Mouse (Mus musculus): ENCODE measurements around the gene Ntrk2.
"Not testable (repeated sequence)": the region's sequence is repeated elsewhere in the genome, so short reads cannot be mapped to it uniquely, and the experiment has no call there.

The Ntrk2 gene

GRCm38 (mm10) chr13:59040156-59040915 is 234.0 kb downstream of the Ntrk2 start:
- no peak for DNase-seq (ENCODE audit: low spot score in 2 of 2)

GRCm38 (mm10) chr13:59041013-59041764 is 234.8 kb downstream of the Ntrk2 start:
- DNase-seq (ENCODE audit: low spot score in 2 of 2) = peak; percentile 65 to 69

- DNase-seq (ENCODE audit: low spot score in 2 of 2) = no peak
Observed at GRCm38 (mm10) chr13:59052188-59052587, 245.8 kb downstream of the Ntrk2 start.

- DNase-seq (ENCODE audit: low spot score in 2 of 2) = not testable (repeated sequence)
Observed at GRCm38 (mm10) chr13:59054331-59054730, 248.0 kb downstream of the Ntrk2 start.

- DNase-seq (ENCODE audit: low spot score in 2 of 2) = no peak
Observed at GRCm38 (mm10) chr13:59056859-59057258, 250.5 kb downstream of the Ntrk2 start.

GRCm38 (mm10) chr13:59057886-59058285 is 251.5 kb downstream of the Ntrk2 start:
- DNase-seq (ENCODE audit: low spot score in 2 of 2) = no peak

- DNase-seq (ENCODE audit: low spot score in 2 of 2) = no peak
Observed at GRCm38 (mm10) chr13:59059118-59059517, 252.7 kb downstream of the Ntrk2 start.

- no peak for DNase-seq (ENCODE audit: low spot score in 2 of 2)
Observed at GRCm38 (mm10) chr13:59065677-59066076, 259.3 kb downstream of the Ntrk2 start.

GRCm38 (mm10) chr13:59073635-59074256 is 267.4 kb downstream of the Ntrk2 start:
- DNase-seq (ENCODE audit: low spot score in 2 of 2) = peak; percentile 92 to 93

GRCm38 (mm10) chr13:59076489-59076888 is 270.1 kb downstream of the Ntrk2 start:
- no peak for DNase-seq (ENCODE audit: low spot score in 2 of 2)

- no peak for DNase-seq (ENCODE audit: low spot score in 2 of 2)
Observed at GRCm38 (mm10) chr13:59079761-59080461, 273.5 kb downstream of the Ntrk2 start.

GRCm38 (mm10) chr13:59080468-59080867 is 274.1 kb downstream of the Ntrk2 start:
- no peak for DNase-seq (ENCODE audit: low spot score in 2 of 2)

GRCm38 (mm10) chr13:59089016-59089415 is 282.6 kb downstream of the Ntrk2 start:
- DNase-seq (ENCODE audit: low spot score in 2 of 2) = no peak

- no peak for DNase-seq (ENCODE audit: low spot score in 2 of 2)
Observed at GRCm38 (mm10) chr13:59091138-59091971, 285.0 kb downstream of the Ntrk2 start.

GRCm38 (mm10) chr13:59092045-59092857 is 285.9 kb downstream of the Ntrk2 start:
- no peak for DNase-seq (ENCODE audit: low spot score in 2 of 2)

GRCm38 (mm10) chr13:59092858-59093154 is 286.4 kb downstream of the Ntrk2 start:
- DNase-seq (ENCODE audit: low spot score in 2 of 2) = peak; percentile 82 to 88

GRCm38 (mm10) chr13:59094722-59095121 is 288.4 kb downstream of the Ntrk2 start:
- peak; percentile 60 to 64 for DNase-seq (ENCODE audit: low spot score in 2 of 2)

GRCm38 (mm10) chr13:59095811-59096391 is 289.5 kb downstream of the Ntrk2 start:
- DNase-seq (ENCODE audit: low spot score in 2 of 2) = no peak

- DNase-seq (ENCODE audit: low spot score in 2 of 2) = no peak
Observed at GRCm38 (mm10) chr13:59100086-59100485, 293.7 kb downstream of the Ntrk2 start.

- not testable (repeated sequence) for DNase-seq (ENCODE audit: low spot score in 2 of 2)
Observed at GRCm38 (mm10) chr13:59107791-59108190, 301.4 kb downstream of the Ntrk2 start.
